Mouse (Mus musculus) induced T-regulatory cell, adult 2 months (primary cell): Measurements from ENCODE around the gene Nln.

ENCODE experiments used
- DNase-seq: peaks from one replicate; pipeline ENCODE4 v3.0.0-alpha.2; 2012; ENCODE audit warnings: low read depth

Nln gene

DNA sequence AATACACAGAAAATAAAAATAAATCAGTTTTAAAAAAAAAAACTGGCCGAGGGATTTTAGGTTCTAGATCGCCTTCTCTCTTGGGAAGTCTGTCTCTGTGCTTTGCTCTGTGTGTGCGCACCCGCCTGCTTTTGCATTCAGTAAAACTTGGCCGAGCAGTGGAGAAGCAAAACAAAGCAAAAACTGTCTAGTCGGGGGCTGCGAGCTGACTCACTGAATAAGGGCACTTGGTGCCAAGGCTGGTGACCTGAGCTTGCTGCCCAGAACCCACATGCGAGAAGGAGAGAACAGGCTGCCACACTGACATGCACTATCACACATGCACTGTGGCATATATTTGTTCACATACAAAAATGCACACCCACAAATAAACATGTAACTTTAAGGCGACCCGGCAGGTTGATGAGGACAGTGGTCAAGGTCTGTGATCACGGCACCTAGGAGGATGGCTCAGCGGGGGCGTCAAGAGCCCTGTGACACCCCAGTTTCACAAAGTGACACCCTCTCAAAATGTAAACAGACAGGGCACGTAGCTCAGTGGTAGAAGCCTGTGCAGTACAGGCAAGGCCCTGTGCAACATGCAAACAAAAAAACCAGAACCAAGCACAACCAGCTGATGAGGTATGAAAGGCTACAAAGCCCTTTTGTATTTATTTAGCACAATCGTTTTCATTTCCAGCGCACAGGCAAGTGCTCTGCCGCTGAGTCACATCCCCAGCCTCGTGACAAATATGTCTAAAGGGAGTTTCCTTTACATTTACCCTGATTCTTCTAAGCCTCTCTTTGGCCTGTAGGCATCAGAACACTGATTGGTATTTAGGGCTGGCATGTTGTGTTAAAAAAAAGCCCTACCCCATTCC is 93.9 kb downstream of the Nln start:
- DNase-seq = no peak

DNA sequence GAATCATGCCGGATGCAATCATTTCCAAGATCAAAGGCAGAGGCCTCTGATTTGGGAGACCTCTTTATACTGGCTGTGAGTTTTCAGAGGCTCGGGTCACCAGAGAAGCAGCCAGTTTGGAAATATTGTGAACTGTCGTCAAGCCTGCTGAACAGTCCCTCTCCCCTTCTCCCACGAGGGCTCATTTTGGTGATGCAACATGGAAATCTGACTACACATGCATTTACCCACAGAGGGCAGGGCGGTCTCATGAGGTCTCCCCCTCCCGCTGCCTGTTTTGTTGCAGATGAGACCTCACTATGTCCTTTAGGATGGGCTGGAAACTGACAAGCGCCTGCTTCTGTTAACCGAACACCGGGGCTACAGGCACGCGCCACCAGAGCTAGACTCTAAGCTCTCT is 95.4 kb downstream of the Nln start:
- no peak for DNase-seq

DNA sequence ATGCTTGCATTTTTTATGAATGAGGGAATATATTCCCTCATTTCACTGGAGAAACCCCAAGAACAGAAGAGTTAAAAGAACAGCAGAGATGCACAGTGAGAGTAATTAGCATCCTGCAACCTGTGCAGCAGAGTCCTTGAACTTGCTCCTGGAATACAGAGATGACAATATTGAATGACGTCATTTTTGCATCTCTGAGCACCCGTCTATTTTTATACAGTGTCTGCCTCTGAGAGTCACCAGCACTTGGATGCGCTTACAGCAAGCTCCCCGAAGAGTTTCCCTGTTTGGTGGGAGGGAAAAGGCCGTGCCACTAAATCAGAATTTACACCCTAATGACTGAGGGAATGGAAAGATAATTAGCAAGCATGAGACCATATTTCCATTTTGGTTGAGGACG is 96.0 kb downstream of the Nln start:
- no peak for DNase-seq

DNA sequence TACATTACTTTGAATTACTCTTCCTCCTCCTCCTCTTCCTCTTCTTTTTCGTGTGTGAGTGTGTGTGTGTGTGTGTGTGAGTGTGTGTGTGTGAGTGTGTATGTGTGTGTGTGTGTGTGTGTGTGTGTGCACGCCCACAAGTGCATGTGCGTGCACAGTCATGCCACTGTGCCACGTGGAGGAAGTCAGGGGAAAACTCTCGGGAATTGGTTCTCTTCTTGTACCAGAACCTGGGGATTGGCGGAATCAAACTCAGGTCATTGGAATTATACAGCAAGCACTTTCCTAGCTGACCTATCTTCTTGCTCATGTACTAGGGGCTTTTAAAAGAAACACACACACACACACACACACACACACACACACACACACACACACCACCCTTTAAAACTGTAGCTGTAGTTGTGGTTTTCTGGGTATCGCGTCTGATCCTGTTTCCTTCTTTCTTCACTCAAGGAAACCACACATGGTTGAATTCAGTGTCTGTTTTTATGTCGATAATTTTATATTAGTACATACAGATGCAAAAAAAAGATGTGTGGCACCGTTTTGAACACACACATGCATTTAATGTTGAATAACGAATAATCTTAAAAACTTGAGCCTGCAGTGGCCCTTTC is 97.1 kb downstream of the Nln start:
- no peak for DNase-seq

DNA sequence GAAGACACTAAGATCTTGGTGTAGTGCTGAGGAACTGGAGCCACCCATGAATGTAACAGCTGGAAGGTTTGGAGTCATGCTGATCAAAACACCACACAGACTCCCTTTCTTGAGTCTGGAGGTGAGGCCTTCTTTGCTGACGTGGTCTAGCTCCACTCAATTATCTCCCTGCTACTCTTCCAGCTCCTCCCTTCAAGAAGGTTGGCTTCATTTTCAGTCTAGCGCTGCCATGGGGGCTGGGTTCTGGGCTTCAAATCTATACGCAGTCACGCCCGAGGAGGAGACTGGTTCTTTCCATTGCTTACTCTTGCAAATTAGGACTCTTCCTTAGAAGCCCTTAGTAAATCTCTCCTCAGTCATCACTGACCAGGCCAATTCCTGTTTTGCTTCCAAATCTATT is 98.1 kb downstream of the Nln start:
- DNase-seq = no peak

DNA sequence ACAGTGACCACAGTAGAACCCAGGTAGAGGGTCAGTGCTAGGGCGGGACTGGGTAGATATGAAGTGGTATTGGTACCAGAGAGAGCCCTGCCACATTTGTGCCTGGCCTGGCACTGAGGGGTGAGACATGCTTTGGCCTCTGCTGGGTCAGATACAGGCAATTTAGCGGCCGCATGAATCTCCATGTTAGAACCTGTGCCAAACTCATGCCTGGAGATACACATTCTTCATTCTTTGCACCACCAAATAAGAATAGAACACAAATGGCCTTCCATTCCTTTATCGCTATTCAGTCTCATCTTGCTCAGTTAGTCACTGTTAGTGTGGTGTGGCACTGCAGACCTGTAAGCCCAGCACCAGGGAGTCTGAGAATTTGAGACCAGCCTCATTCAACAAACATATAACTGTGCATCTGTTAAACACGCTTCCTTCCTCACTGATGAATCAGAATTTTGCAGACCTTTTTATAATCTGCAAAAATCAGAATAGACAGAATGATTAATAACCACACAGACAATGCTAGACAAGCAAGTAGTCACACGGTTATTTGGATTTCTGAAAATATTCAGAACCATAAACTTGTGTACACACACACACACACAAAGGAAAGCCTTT is 104.1 kb downstream of the Nln start:
- no peak for DNase-seq

DNA sequence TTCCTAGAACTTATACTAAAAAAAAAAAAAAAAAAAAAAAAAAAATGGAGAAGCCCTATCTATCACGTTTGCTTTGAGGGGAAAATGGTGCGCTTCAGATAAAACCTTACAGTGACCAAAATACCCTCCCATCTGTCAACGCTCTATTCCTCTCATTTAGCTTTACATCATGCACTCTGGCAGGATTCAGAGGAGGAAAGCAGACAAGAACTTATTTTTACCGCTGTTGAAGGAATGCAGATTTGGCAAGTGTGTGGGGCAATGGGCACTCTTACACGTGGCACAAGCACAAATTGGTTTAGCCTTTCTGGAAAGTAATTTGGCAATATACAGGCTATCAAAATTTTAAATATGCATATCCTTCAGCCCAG is 115.3 kb downstream of the Nln start:
- no peak for DNase-seq

DNA sequence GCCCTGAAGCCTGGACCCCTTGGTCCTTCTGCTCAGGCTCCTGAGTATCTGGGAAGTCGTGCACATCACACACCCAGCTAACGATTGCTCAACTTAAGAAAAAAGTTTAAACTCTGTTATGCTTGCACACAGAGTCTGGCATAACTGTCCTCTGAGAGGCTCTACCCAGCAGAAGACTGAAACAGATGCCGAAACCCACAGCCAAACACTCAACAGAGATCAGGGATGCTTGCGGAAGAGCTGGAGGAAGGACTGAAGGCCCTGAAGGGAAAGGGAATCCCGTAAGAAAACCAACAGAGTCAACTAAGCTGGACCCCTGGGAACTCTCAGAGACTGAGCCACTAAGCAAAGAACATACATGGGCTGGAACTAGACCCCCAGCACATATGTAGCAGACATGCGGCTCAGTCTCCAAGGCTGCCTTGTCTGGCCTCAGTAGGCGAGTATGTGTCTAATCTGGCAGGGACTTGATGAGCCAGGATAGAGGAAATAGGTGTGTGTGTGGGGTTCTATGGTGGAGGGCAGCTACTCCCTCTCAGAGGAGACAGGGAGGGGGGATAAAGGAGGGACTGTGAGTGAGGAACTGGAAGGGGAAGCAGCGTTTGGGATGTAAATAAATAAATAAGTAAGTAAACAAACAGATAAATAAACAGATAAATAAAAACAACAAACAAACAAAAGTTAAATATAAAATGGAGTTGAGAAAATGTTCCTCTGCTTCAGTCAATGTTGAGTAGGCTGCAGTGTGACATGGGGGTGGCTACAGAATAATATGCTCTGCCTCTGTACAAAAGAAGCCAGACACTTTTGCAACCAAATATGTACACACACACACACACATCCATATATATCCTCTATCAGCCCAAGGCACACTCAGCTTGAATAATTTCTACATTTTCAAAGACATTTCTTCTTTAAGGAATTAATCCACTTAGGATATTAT is 116.0 kb downstream of the Nln start:
- no peak for DNase-seq

DNA sequence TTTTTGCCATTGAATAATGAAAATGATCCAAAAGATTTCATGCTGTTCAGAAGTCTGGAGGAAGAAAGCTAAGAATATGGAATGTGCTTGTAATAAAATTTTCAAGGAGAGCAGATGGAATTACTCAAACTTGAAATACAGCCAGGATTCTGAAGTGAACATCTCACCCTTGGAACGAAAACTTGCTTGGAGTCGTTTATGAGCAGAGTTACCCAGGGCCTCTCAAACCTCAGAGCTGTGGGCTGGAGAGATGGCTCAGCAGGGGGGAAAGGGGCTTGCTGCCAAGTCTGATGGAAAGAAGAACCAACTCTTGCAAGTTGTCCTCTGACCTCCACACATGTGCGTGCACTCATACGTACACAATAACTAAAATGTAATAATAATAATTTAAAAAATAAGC is 122.8 kb downstream of the Nln start:
- no peak for DNase-seq

DNA sequence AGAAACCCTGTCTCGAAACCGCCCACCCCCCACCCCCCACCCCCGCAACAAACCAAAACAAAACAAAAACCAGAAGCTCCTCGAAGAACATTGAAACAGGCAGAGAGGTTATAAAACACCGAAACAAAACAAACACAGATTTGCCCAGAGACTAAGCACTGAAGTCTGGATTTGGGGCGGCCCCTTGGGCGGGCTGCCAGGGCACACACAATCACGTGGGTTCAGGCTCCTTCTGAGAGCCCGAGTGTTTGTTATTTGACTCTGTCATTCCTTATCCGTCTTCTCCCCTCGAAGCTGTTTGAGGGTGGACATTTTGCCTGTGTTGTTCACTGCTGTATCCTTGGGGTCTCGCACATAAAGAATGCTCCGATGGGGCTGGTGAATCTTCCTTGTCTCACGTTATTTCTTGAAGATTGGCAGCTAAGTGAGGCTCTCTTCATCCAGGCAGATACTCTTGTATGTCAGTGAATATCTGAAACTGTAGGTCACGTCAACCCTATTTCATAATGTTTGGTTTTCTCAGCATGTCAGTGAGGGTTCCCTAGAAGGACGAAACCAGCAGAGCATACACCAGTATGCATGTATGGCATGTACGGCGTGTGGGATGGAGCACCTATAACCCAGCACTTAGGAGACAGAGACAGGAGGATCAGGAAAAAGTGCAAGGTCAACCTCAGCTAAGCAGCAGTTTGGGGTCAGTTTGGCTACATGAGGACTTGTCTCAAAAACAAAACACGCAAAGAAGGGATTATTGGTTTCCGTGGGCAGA is 123.7 kb downstream of the Nln start:
- no peak for DNase-seq

DNA sequence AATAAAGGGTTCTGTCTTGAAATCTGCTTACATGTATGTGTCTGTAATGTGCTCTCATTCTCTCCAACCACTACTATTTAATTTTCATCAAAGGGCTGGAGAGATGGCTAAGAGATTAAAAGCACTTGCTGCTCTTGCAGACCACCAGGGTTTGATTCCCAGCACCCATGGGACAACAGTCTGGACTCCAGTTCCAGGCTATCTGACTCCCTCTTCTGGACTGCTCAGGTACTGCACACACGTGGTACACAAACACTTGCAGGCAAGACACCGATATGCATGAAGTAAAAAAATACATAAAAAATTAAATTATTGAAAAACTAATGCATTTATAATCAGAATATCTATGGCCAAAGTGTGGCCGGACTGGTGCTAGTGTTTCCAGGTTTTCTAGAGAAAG is 127.0 kb downstream of the Nln start:
- DNase-seq = no peak

DNA sequence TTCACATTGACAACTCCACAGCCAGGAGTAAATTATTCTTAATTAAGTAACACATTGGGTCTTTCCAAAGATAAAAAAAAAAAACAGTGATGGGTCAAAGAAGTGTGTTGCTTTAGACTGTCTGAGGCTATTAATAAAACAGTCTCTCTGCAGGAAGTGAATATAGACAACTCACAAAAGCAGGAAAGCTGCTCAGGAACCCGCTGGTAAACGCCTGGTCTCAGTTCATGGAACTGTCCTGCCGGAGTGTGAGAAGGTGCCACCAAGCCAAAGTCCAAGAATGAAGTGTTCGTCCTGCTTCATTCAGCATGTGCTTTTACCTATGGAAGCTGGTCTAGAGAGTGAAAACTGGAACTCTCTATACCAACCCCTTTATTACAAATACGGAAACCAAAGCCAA is 129.0 kb downstream of the Nln start:
- no peak for DNase-seq

DNA sequence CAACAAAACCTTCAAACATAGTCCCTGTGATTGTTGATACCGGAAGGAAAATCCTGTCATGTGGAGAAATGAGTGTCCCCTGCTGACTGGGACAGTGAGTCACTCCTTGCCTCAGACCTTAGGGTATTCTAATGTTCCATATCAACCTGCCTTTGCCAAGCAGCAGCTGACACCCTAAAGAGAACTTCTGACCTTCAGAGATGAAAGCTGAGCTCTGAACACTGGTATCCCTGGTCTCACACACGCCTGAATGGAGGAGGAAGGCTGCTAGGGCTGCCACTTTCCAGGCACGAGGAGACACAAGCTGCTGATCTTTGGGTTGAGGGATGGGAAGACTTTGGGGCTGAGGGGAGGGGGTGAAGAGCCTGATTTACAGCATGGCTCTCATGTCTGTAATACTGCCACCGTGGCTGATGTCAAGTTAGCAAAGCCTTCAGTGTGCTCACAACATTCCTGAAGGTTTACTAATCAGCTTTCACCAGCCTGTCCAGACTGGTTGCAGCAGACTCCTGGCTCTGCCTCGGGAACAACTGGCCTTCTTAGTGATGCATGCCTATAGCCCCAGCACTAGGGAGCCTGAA is 131.0 kb downstream of the Nln start:
- no peak for DNase-seq

DNA sequence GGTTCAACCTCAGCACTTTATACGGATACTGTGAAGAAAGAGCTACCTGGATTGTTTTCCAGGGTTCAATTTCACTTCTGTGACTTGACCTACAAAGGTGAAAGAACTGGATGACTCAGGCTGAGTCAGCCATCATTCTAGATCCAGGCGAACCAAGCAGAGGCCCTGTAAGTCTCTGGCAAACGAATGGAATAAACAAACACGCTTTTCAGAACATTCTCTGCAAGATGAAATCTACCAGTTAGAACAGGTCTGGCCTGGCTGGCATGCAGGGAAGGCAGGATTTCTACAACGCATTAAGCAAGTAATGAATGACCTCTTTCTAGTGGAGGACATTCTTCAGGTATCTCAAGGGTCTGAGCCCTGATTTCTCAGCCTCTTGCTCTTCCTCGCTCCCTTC is 131.6 kb downstream of the Nln start:
- no peak for DNase-seq

DNA sequence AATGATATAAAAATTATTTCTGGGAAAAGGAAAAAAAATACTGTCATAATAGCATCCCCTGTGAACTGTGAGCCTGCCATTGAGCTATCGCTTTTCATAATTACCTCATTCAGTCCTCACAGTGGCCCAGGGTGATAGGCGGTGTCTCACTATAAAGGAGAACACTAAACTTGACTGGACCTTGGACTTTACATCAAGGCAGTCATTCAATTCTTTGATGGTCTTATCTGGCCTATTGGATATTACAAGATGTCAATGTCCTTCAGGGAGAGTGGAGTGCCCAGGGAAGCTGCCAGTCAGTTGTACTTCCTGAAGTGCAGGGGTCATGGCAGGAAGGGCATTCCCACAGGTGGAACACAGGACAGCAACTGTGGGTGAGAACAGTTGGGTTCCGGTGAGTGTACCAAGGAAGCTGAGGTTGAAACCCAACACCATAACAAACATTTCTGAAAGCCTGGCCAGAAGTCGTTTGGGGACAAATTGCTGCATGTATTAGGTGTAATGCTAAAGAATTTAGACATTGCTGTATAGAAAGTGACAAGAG is 133.2 kb downstream of the Nln start:
- no peak for DNase-seq

DNA sequence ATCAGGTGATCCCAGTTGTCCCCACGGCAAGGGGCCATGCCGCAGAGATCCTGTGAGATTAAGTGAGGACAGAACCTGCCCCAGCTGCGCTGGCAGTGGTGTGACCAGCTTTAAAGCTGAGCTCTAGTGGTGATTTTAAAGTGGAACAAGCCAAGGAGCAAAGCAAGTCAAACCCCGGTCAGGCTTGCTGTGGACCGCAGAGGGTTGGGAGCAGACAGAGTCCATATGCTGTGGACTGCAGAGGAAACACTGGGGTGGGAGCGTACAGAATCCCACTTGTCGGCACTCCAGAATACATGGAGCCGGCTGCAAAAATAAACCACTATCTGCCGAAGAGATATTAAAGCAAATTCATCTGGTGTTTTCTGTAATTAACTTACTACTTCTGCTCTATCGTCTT is 134.3 kb downstream of the Nln start:
- DNase-seq = no peak

DNA sequence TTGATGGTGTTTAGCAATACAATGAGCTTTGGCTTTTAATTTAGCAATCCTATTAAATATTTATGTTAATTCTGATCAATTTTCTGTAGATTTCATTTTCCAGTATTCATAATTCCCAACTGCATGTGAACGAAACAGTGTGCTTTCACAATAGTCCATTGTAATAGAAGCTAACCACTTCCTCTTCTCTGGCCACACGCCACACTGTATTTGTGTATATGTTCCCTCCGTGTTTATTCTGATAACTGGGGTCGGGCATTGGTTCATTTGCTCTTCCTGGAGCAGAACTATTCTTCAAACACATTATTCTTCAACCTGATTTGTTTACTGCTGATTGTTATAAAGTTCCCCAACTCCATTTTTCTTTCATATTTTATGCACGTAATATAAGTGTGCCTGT is 135.4 kb downstream of the Nln start:
- no peak for DNase-seq
